Mouse (Mus musculus) induced T-regulatory cell, adult 2 months (primary cell): Measurements from ENCODE around the gene Klhl29.
A peak's percentile ranks its signal among the peaks of the same experiment; 100 is the strongest.

Experiments used
- DNase-seq: peaks from one replicate; pipeline ENCODE4 v3.0.0-alpha.2; 2012; ENCODE audit warnings: low read depth

Gene Klhl29

GRCm38 (mm10) chr12:5186645-5187044 lies 188.8 kb downstream of the Klhl29 start:
- no peak for DNase-seq

- no peak for DNase-seq
These were observed 189.9 kb downstream of the Klhl29 start for GRCm38 (mm10) chr12:5185603-5186002.

- DNase-seq, result no peak
These were observed 192.9 kb downstream of the Klhl29 start for GRCm38 (mm10) chr12:5182586-5182985.

DNA sequence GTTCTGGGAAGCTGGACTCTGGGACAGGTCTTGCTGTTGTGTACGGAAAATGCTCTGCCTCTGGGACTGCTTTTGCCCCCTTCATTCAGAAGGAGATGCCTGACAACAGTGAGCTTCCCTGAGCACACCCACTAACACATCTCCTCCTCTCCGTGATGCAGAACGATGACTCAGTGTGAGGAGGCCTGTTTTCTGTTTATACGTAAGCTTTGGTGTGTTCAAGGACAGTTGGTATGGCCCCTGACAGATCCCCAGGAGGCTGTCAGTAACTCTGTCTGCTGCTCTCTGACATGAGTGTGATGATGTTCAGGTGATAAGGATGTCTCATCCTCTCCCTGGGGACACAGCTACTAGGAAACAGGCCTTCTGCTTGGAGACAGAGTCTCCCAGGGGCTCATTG lies 193.3 kb downstream of the Klhl29 start:
- no peak for DNase-seq

DNA sequence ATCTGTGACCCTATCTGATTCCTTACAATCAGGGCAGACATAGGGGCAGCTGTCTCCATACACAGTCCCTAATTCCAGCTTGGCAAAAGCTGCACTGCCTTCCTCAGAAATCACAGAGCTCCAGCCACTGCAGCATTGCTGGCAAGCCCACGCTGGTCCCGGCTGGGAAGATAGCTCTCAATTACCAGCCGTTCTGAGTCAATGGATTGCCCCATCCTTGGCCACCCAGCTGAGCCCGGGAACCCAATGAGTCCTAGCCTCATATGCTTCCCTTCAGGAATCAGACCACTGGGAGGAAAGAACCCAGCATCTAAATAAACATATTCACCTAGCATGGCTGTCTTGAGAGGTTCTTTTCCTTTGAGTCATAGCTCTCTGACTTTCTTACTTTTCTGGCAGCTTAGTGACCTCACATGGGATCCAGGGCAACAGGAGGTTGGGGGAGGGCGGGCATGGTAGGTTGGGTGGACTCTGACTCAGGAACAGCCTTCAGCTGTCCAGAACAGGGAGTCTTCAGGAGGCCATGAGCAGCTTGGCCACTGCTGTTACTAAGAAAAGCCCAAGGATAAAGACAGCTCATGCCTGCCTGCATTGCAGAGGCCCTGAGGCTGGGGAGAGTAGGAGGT lies 198.7 kb downstream of the Klhl29 start:
- DNase-seq, result no peak

DNA sequence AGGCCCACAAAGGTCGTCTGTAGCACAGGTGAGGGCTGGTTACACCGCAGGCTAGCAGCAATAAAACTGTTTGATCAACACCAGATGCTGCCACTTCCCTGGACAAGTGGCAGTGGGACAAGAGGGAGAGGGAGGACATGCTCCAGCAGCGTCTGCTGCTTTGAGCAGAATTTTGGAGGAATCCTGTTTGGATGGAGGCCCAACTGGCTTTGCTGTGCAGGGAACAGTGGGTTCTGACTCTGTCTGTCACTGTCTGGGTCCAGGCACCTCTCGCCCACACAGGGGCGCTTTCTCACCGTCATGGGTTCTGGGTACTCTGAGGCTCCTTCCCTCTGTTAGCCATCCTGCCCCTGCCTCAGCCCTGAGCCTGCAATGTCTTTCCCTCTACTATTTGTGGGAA lies 209.3 kb downstream of the Klhl29 start:
- DNase-seq, result no peak

GRCm38 (mm10) chr12:5165411-5165810 lies 210.1 kb downstream of the Klhl29 start:
- no peak for DNase-seq

DNA sequence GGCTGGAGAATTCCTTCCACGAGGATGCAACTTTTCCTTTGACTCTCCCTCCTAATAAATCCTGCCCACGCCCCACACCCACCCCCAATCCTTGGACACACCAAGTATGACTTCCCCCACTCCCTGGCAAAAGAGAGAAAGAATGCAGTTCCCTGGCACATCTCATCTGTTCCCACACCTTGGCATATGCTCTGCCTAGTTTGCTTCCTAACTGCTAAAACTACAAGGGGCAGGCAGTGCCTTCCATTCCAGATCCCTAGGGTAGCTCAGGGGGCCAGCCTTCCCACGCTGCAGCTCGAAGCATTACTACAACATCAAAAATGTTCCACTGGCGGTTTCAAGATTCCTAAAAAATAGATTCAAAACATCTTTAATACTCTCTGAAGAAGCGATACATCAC lies 212.8 kb downstream of the Klhl29 start:
- DNase-seq, result no peak

DNA sequence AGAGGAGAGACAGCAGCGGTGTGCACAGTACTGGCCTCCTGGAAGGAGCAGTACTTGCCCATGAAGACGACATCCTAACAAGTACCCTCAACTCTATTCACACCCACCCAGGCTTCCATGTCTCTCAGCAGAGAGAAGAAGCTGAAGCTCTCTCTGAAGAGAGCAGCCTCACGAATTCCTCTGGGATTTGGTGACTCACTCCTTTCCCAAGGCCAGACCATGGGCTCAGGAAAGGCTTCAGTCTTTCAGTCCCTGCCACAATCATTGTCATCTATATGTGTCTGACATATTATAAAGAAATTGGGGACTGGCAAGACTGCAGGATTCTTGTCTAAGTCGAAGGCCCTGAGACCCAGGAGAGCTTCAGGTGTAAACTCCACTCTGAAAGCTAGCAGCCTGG lies 213.9 kb downstream of the Klhl29 start:
- no peak for DNase-seq

DNA sequence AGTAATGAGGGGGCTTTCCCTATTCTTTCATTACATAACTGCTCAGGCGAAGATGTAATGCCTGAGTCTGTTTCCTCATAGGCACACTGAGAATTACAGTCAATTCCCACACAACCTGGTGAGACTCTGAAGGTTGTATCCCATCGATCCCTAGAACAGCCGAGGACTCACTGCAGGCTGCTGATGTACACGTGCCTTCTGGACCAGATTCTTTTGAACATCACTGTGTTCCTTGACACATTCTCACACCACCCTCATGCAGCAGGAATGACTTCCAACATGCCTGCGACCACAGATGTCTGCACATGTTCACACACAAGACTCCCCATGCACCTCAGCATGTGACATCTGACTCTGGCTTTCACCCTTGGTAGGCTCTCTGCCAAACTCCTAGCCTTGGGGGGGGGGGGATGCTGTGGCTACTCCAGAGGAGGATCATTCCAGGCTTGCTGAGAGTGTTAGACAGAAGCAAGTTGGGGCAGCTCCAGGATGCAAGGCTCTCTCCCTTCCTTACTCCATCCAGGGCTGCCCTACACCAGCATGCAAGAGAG lies 217.5 kb downstream of the Klhl29 start:
- DNase-seq, result no peak

DNA sequence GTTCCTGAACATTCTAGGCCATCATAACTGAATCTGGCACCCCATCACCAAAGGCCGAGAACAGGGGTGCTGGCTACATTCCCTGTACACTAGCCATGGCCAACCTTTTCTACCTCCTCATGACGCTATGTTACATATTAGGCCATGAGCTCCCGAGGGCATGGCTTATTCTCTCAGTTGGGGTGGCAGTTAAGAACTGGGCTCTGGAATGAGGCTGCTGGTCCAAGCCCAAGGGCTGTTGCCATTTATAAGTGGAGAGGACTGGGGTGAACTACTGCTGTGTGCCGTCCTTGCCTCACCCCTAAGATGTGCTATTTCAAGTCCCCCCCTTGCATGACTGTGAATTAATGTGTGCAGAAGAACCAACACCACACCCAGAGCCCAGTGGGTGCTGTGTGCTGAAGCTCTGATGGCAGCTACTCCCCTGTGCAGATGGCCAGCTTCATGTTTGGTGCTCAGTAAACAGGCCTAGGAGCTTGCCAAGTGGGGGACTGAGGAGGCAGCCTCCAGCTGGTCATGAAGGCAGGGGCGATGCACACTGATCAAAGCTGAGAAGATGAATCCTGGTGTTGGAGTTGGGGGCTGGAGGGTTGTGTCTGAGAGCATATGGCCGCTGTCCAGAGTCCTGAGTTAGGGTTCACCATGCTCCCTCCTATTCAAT lies 218.3 kb downstream of the Klhl29 start:
- no peak for DNase-seq

DNA sequence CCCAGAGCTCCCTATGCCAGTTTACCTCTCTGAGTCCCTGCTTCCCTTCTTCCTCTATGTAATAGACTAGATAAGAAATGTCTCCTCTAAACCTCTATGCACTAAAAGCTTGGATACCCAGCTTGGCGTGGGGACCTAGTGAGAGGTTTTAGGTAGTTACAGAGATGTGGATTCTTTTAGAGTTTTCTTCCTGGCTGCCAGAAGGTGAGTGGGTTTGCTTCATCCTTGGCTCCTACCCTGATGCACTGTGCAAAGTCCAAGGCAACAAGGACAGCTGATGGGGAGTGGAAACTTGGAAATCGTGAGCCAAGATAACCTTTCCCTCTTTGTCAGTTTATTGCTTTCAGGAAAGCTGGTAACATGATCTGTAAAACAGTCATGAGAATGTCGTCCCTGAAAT lies 220.3 kb downstream of the Klhl29 start:
- no peak for DNase-seq

GRCm38 (mm10) chr12:5151859-5152258 lies 223.6 kb downstream of the Klhl29 start:
- DNase-seq, result no peak

GRCm38 (mm10) chr12:5147346-5148035 lies 228.0 kb downstream of the Klhl29 start:
- DNase-seq, result no peak

GRCm38 (mm10) chr12:5143903-5144781 lies 231.3 kb downstream of the Klhl29 start:
- DNase-seq, result no peak

DNA sequence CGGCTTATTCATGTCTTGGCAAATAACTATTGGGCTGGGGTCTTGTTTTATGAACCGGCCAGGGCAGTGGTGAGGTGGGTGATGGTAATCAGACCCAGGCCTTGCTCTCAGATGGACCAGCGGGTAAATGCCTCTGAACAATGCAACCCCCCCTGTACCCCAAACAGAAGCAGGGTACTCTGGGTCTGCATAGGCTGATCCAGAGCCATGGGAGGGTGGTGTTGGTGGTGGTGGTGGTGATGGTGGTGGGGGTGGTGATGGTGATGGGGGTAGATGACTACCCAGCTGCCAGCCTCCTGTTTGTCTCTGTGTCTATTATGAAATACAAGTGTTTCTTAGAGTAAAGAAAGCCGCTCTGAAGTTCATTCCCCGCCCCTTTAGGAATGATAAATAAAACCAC lies 232.3 kb downstream of the Klhl29 start:
- no peak for DNase-seq

DNA sequence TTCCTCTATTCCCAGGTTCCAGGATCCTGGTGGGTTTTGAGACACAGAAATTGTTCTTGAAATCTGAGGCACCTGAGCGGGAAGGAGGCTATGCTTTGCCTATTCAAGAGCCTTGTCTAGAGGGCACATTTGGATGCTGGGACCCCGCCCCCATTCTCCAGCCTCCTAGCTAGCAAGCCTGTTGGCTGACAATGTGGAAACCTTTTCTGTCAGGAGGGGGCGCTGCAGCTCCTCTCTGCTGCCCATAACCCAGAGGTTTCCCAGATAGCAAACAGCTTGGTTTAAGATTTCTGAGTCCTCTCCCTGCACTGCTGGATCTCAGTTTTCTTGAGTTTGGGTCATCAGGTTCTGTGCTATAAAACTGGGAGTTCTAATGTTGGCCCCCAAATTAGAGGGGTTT lies 232.7 kb downstream of the Klhl29 start:
- peak; percentile 3 for DNase-seq

DNA sequence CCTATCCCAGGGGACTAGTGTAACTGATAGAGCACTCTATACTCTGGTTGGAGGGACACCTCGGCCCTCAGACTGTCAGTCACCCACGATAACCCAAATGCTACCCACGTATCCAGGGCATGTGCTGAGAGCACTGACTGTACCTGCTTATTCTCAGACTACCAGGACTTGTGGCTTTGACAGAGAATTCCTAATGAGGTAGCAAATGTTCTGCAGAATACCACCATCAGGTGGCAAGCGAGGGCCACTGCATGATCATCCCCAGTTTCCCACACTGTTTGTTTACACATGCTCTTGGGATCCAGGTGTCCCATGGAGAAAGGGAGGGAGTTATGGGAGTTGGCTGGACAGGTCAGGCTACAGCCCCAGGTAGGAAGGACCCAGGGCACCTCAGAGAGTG lies 234.4 kb downstream of the Klhl29 start:
- DNase-seq, result no peak

- DNase-seq, result no peak
These were observed 236.2 kb downstream of the Klhl29 start for GRCm38 (mm10) chr12:5139302-5139701.

DNA sequence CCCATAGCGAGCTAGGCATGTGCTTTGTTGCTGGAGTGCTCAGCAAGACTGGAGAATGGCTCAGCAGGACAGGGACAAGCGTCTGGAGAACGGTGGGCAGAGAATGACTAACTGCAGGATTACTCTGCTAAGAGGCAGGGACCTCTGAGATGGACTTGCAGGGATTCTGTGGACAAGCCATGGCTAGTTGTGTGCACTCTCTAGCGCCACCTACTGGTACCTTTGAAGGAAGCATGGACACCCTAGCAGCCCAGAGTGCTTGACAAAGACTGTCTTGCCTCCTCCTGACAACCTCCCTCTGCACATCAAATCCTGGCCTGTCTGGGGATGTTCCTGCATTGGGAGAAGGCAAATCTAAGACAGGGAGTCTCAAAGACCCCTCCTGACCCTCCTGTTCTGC lies 239.2 kb downstream of the Klhl29 start:
- DNase-seq, result peak; percentile 49

- DNase-seq, result no peak
These were observed 246.3 kb downstream of the Klhl29 start for GRCm38 (mm10) chr12:5129190-5129589.

DNA sequence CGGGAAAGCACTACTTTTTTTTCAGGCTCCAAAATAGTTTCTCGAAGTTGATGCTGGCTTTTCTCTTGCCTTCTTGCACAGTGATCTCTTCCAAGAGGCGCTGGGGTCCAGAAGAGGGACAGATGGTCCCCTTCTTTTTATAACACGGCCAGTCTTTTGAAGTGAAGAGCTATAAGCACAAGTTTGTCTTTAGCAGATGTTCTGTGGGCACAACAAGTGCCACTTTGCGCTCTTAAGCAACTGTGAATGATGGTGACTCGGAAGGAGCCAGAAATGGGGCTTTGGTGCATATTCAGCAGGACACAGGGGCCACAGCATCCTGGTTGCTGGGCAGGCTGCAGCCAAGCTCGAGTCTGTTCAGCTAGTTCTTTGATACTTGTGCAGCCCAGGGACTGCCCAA lies 249.6 kb downstream of the Klhl29 start:
- no peak for DNase-seq
